Mouse (Mus musculus) adrenal gland, postnatal 14 days (tissue): ENCODE results near the gene Nxnl2. TPM values are rescaled to one million over a fixed set of nuclear protein-coding genes. Genes with fewer than 3 reads are reported as not detected.
"Not testable (repeated sequence)": the region's sequence is repeated elsewhere in the genome, so short reads cannot be mapped to it uniquely, and the experiment has no call there.

Source experiments
- DNase-seq: peaks from one replicate; pipeline ENCODE4 v3.0.0; 2021; ENCODE audit warnings: mixed read lengths
- total RNA-seq: library from RNA; stranded (reverse); gene quantifications from 2 replicates; pipeline ENCODE4 v1.2.3, GENCODE M21; 2021

Nxnl2 gene
- total RNA-seq, 1 experiment from 2014 or later, result 0.56 TPM

DNA sequence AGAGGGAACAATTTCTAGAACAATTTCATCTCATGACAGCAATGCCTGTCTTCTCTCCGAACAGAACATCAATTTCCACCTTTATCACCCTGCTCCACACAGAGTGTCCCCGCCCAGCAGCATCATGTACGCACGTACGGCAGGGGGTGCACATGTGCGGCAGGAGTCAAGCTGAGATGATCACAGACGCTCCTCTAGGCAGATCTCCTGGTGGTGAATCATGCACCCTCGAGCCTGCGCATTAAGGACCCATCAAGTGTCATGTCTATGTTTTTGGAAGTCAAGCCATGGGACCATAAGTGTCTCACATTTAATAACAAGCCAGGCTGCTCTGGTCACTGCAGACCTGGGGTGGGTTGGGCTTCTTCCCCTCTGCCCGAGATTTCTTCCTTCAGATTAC is 8.1 kb downstream of the Nxnl2 start:
- DNase-seq, result no peak

DNA sequence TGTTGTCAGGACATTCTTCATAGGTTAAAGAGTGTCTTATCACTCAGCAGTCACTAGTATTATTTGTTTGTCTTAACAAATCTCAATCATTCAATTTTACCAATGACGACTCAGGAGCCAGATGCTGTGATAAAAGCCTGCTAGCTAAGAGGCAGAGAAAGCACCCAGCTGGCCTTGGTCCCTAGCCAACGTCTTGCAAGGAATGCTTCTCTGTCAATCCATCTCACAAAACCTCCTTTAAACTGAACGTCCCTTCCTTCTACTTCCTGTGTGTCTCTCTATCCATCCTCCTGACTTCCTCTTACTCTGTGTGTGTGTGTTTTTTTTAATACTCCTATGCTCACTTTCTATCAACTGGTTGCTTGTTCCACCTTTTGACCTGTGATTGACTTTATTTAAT is 8.5 kb downstream of the Nxnl2 start:
- no peak for DNase-seq

DNA sequence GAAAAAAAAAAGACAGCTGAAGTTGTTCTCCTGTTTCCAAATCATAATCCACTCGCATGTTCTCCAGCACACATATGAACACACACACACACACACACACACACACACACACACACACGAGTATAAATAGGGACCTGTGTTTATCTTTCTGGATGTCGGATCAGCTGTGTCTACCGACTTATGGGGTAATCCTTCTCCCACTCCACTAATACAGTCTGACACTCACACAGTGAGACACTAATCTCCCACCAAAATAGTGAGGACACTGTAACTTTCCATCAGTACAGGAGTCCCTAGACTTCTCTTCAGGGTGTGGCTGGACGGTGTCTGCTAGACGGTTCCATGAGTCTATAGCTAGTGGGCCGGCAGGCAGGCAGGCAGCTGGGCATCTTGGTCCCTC is 11.4 kb downstream of the Nxnl2 start:
- DNase-seq, result no peak

DNA sequence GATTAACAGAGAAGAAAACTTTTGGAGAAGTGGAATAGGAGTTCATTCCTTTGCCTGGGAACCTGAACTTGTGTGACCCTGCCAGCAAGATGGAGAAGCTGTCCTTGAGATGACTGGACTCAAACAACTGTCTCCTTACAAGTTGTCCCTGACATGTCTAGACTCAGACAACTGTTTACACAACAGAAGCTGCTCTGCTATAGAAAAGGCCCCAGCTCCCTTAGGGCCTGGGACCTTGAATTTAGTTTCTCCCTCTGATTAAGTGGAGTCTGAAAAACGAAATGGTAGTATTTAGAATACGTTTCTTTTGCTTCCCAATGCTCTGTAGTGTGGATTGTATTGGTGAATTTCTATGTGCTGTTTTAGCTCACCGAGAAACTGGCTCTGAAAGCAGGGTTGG is 14.1 kb downstream of the Nxnl2 start:
- DNase-seq, result no peak

DNA sequence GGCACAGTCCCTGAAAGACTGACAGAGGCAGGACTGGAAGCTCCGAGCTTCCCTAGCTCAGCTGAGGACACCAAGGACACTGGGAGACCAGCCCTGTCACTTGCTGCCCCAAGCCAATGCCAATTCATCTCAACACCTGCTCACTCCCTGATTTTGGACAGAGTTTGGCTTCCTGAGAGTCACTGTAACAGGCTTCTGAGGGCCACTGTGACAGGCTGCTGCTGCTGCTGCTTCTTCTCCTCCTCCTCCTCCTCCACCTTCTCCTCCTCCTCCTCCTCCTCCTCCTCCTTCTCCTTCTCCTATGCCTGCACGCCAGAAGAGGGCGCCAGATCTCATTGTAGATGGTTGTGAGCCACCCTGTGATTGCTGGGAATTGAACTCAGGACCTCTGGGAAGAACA is 19.5 kb downstream of the Nxnl2 start:
- no peak for DNase-seq

DNA sequence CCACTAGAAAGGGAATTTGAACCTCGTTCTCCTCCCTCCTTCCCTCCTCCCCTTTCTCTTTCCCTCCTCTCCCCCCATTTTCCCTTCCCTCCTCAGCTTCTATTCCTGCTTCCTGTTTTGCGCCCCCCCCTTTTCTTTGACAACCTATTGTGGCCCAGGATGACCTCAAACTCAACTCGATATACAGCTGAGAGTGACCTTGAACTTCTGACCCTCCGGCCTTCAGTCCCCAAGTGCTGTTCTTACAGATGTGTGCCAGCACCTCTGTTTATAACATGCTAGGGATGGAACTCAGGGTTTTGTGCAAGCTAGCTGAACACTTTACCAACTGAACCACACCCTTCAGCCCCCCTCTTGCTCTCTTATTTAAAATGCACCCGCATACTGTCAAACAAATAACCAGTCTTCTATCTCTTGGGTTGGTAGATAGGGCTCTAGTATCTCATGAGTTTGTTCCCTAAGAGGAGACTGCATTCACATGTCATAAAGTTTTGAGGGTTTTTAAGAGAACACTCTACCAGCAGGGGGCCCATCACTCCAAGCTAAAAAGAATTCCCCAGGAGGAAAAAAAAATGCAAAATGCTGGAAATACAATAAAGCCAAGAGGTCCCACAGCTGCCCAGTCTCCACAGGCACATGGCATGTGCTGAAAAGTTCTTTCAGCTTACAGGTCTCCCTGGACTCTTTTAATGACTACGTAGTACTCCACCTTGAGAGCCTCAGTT is 20.8 kb downstream of the Nxnl2 start:
- peak; percentile 64 for DNase-seq

DNA sequence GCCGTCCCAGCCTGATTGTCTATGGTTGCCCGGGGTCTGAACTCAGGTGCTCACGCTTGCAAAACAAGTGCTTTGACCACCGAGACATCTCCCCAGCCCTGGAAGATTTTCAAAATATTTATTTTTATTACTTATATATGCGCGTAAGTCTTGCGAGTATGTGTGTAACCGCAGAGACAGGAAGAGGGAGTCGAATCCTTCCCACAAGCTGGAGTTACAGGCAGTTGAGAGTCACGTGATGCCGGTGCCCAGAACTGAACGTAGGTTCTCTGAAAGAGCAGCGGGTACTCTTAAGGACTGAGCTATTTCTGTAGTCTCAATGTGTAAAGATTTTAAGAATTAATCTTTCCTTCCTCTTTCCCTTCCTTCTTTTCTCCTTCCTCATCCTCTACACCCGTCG is 23.1 kb downstream of the Nxnl2 start:
- no peak for DNase-seq

DNA sequence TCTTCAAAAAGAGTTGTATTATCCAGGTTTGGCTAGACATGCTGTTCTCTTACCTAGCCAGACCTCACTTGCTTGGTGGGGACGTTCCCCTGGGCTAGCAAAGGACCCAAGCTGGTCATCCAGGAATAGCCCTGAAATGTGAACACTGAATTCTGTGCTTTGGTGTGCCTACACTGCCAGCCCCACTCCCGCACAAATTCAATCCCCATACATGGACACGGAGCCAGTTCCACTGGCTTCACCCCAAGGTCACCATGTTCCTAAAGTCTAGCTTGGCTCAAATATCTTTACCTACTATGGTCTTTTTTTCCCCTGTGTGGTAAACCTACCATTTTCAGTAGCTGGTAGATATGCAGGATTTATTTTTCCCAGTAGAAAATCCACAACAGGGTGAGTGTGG is 26.9 kb downstream of the Nxnl2 start:
- no peak for DNase-seq

DNA sequence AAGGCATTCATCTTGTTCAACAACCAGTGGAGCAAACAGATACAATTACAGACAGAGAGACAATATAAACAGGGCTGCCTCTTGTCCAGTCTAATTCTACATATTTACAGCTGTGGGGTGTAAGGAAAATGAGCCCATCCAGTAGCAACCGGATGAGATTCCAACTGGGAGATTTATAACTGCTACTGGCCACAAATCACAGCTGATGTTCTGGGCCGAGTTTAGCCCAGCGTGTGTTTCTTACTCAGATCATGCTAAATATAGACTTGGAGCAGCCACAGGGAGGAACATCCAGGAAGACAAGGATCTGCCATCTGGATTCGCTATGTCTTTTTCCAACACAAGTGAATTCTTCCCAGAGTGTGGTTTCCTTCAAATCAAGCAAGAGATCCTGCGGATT is 27.4 kb downstream of the Nxnl2 start:
- peak; percentile 42 for DNase-seq

DNA sequence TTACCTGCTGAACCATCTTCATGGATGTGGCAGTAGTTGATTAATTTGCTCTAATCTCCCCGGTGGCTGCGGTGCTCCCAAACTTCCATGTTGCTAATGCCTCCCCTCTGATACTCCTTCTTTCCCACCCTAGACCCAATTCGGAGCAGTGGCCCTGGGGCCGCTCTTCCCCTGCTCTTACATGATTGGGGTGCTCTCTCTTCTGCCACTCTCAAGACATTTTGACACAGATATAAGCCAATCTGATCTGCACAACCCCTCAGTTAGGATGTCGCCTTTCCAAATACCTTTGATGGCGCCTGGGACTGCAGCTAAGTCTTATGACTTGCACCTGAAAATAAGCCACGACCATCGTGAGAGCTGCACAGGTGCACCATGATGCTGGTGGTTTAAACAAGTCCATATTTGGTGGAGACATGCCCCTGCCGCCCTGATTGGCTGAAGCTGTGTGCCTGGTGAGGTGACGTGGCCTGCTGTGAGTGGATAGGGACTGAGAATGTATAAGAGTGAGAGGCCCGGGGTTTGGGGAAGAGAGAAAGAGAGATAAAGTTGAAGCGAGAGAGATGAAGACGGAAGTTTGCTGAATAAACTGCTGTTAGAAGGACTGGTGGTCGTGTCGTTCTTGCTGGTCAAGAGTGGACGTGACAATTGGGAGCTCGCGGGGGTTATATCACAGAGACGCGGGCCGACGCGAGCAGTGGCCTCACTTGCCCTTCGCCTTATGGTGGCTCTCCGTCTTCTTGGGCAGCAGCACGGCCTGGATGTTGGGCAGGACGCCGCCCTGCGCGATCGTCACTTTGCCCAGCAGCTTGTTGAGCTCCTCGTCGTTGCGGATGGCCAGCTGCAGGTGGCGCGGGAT is 31.4 kb downstream of the Nxnl2 start:
- DNase-seq, result not testable (repeated sequence)

DNA sequence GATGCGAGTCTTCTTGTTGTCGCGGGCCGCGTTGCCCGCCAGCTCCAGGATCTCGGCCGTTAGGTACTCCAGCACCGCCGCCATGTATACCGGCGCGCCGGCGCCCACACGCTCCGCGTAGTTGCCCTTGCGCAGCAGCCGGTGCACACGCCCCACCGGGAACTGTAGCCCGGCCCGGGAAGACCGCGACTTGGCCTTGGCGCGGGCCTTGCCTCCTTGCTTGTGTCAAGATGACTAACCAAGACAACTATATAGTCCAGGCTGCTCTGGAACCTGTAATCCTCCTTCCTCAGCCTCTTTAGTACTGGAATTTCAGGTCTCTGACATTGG is 32.0 kb downstream of the Nxnl2 start:
- DNase-seq, result peak; percentile 66

DNA sequence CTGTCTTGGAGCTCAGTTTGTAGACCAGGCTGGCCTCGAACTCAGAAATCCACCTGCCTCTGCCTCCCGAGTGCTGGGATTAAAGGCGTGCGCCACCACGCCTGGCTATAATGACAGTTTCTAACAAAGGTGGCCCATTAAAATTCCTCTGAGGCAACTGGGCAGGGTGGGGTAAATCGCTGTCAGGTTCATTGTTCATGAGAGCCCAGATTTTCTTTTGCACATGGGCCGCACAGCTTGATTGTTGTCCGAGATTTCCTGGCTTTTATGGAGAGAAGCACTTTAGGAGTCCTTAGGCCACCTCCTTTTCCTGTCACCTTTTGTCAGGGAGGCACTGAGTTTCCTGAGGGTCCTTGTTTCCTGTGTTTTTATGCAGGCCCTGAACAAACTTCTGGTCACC is 32.6 kb downstream of the Nxnl2 start:
- DNase-seq, result no peak

DNA sequence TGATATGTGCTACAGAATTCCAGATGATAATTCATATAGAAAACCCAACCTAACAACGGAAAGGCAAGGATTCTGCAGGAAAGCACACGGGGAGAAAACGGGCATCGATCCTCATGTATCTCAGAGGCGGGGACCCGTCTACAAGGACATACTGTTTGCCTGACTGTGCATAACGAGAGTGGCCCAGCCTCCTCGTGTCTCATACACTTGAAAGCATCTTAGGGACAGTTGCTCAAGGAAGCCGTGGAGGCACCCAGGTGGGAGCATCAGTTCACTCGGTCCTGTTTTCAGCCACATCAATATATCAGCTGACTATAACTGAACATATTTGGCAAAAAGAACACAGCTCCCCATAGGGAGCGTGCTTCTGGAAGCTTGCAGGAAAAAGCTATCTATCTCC is 33.3 kb downstream of the Nxnl2 start:
- not testable (repeated sequence) for DNase-seq

DNA sequence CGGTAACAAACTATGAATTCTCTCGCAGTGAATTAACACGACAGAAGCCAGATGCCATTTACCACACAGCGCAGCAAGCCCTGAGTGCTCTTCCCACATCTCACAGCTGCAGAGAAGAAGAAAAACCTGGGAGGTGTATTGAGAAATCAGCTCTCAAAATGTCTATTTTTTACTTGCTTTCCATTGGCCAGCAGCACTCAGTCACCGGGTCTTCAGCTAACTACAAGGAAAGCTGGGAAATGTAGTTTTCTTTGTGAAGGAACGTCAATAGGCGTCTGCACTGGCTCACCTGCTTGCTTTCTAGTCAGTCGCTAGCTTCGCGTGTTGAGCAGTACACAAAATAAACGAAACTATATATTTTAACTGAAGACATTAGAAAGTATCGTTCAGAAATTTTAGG is 37.1 kb downstream of the Nxnl2 start:
- no peak for DNase-seq

DNA sequence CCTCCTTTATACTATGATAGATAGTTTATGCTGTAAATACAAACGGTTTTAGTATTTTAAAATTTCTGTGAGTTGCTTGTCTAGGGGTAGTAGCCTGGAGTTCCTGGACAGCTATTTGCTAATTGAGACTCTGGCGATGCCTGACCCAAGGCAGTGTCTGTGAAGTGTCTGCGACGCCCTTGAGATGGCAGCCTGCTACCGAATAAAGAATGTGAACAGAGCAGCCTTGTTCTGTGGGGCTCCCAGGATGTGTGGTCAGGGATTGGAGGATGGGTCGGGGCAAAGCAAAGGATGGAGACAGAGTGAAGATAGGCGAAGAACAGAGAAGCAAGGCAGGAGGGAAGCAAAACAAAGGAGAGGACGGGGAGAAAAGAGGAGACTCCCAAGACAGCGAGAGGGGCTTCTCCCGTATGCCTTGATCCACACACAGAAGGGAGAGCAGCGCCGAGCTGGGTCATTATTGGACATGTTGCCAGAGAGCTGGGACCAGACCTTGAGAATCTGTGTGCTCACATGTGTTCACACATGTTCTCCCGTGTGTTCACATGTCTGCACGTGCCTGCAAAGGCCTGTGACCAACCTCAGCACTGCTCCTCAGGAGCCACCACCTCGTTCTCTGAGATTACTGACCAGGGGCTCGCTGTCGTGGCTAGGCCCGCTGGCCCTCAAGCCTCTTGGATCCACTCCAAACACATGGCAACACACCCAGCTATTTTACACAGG is 37.7 kb downstream of the Nxnl2 start:
- no peak for DNase-seq

DNA sequence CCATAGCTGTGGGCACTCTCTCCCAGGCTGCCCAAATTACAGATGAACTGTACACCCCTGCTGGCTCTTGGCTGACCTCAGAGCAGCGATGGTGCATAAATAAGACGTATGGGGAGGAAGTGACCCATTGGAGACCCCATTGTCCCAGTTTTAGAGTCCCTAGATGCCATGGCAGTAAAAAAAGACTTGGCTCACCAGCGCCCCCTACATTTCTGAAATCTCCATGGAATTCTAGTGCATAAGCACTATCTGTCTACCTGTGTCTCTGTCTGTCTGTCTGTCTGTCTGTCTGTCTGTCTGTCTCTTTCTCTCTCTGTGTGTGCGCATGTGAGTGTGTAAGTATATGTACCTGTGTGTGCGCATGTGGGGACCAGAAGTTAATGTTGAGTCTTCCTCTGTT is 39.8 kb downstream of the Nxnl2 start:
- no peak for DNase-seq

DNA sequence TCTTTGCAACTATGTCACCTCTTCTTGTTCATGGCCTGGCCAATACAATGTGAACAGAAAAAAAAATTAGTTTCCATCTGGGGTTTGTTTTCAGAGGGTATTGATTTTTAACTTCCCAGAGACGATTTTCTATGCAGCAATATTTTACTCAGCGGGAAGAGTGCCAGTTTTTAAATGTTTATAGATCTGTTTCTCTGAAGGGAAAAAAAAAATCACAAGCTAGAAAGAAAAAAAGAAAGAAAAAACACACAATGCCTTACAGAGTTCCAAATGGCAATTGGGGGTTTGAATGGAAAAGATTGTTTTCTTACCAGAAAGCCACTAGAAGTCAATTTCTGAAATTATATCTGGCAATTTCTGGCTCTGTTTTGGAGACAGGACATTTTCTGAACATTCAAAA is 43.9 kb downstream of the Nxnl2 start:
- no peak for DNase-seq

DNA sequence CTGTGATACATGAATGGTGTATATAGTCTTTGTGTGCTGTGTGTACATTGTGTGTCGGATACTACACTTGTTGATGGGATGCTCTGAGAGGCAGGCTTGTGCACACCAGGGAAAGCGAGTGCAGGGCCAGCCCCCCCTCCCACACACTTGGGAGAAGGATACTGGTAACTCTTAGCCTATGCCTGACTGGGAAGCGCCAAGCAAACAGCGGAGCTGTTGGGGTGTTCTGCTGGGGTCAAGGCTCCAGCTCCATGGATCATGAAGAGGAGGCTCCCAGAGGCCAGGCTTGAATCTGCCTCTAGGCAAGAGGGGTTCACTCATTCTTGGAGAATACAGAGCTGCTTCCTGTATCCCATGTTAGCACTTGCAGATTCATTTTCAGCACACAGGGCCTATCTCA is 50.1 kb downstream of the Nxnl2 start:
- no peak for DNase-seq

DNA sequence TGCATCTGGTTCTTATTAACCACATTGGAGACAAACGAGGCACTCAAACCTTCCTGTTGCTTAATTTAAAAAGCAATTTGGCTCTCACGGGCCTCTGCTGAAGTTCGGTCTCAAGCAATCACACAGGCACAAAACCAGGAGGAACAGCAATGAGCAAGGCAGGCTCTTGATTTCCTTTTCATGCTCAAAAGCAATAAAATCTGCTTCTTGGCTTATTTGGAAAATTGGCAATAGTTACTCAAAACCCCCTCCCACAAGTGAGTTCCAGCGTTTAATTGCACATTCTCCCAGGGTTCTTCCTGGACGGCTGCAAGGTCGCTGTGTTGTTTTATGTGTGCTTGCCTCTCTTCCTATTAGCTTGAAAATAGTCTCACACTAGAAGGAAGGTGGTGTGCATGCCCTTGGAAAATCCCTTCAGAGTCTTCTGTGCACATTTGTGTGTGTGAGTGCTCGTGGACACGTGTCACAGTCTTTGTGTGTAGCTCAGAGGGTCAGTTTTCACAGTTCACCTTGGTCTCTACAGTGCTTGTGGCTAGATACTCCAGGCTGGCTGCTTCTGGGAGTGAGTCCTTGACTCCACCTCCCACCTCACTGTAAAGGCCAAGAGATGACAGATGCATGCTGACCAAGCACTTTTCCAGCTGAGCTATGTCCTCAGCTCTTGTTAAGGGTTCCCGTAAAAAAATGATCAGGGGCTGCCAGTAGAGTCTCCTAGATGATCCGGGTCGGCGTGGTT is 50.8 kb downstream of the Nxnl2 start:
- DNase-seq, result peak; percentile 46
